ENCODE assay signal across 8 mouse cellular contexts in genomic region chr1:132121236-132121635, GRCm38 (mm10). TPM values are rescaled to one million over a fixed set of nuclear protein-coding genes. Genes with fewer than 3 reads are reported as not detected.
A peak's percentile ranks its signal among the peaks of the same experiment; 100 is the strongest.
DNase-seq lines count a peak whose midpoint lies in the region; ATAC-seq and TF ChIP-seq lines count a peak whose summit lies in the region.

No protein-coding gene starts in this region.

- no peak overlapping the region for H3K9ac ChIP-seq in forebrain, embryonic 11.5 days (ENCODE audit: low read length)

- H3K4me1 ChIP-seq in E14TG2a.4 (replicated peaks; ENCODE audit: low read depth, low read length), result peaks cover 34% of the 10 kb centered on the region
- peaks cover 14% of the 10 kb centered on the region for H3K4me1 ChIP-seq in bone marrow macrophage, adult 2 months (ENCODE audit: control insufficient read depth, insufficient read depth, low read length)
- no peaks in the 10 kb centered on the region; the same call in 1 of the 2 replicates for H3K4me1 ChIP-seq in forebrain, embryonic 11.5 days (replicated peaks; ENCODE audit: control insufficient read depth, insufficient read depth, low read length)

- TF ChIP-seq POLR2A in bone marrow macrophage, adult 2 months (IDR thresholded peaks at IDR 0.05; ENCODE audit: borderline replicate concordance, low read depth, low read length), result no peak

- peak overlapping the region; percentile 49; the same call in 1 of the 2 replicates for H3K4me3 ChIP-seq in E14TG2a.4 (replicated peaks; ENCODE audit: low read length)
- no peak overlapping the region for H3K4me3 ChIP-seq in bone marrow macrophage, adult 2 months (ENCODE audit: insufficient read depth, low read length)
- H3K4me3 ChIP-seq in forebrain, embryonic 11.5 days (ENCODE audit: low read depth, low read length), result no peak overlapping the region

- no peaks in the 10 kb centered on the region for H3K9me3 ChIP-seq in E14TG2a.4 (ENCODE audit: low read length)
- H3K9me3 ChIP-seq in forebrain, embryonic 11.5 days (ENCODE audit: control insufficient read depth, low read length), result no peaks in the 10 kb centered on the region

- 0 out of 2 replicates have a peak, but pooled peaks have one; percentile 26 for ATAC-seq in forebrain, embryonic 11.5 days (replicated peaks; ENCODE audit: low FRiP score)

- DNase-seq in forebrain, embryonic 11.5 days (ENCODE audit: low spot score), result peak; percentile 93
- peak; percentile 84 to 89 for DNase-seq in heart, postnatal 36 days
- DNase-seq in layer of hippocampus, adult 9-10 months (ENCODE audit: low spot score), result peak; percentile 80
- DNase-seq in lung, postnatal 25 days (ENCODE audit: low spot score), result peak; percentile 74
- peak; percentile 81 for DNase-seq in retina, postnatal 7 days (ENCODE audit: low read depth, low spot score)
- peak; percentile 74 for DNase-seq in urinary bladder, adult 2 months (ENCODE audit: low spot score)

- WGBS in forebrain, embryonic 11.5 days, result 27% methylated on average over 6 of the region's 6 CpGs

- H3K27me3 ChIP-seq in E14TG2a.4 (ENCODE audit: insufficient read depth, low read length), result no peaks in the 10 kb centered on the region
- no peaks in the 10 kb centered on the region for H3K27me3 ChIP-seq in forebrain, embryonic 11.5 days (ENCODE audit: control insufficient read depth, insufficient read depth, low read length)

- H3K4me2 ChIP-seq in forebrain, embryonic 11.5 days (ENCODE audit: low read depth, low read length, severe bottlenecking), result no peak overlapping the region

- no peak overlapping the region for H3K27ac ChIP-seq in bone marrow macrophage, adult 2 months (ENCODE audit: insufficient read depth, low read depth, low read length)
- no peak overlapping the region for H3K27ac ChIP-seq in forebrain, embryonic 11.5 days (ENCODE audit: low read depth, low read length)

- intact Hi-C loops in heart, postnatal 36 days (cut with DNase I), result loop anchor here (1.0 to 2.0 kb wide), 3 partner anchors 34 to 234 kb away; no protein-coding TSS in a partner anchor

- H3K36me3 ChIP-seq in E14TG2a.4 (ENCODE audit: insufficient read depth, low read length), result peaks cover 34% of the 10 kb centered on the region
- no peaks in the 10 kb centered on the region for H3K36me3 ChIP-seq in forebrain, embryonic 11.5 days (ENCODE audit: control insufficient read depth, insufficient read depth, low read length)

- peak; percentile 56 for TF ChIP-seq CTCF in E14TG2a.4 (conservative IDR thresholded peaks at IDR 0.05; ENCODE audit: low read length)
- peak; percentile 85 for TF ChIP-seq CTCF in bone marrow macrophage, adult 2 months (IDR thresholded peaks at IDR 0.05; ENCODE audit: low read depth, low read length)

RNA-seq across cellular contexts. Expression of gene Cdk18, which starts 18.2 kb away (rescaled TPM):
- polyA plus RNA-seq in bone marrow macrophage, adult 2 months (2012; ENCODE audit: insufficient read depth, insufficient read length, missing spikeins), result 56.1 and 65.3 TPM in 2 replicates
- 0.35 and 0.96 TPM in 2 replicates for polyA plus RNA-seq in forebrain, embryonic 11.5 days (2014; fragmentation: Nextera tagmentation; extraction: Ambion mirVana)
- 10 to 100 TPM; 16.5 to 17.9 TPM for total RNA-seq in heart, postnatal 36 days (2021)
- 20.5 and 26.8 TPM in 2 replicates for polyA plus RNA-seq in urinary bladder, adult 2 months (2012; rRNA removed)

RNA-seq across cellular contexts. Expression of gene Mfsd4a, which starts 53.4 kb away (rescaled TPM):
- polyA plus RNA-seq in bone marrow macrophage, adult 2 months (2012; ENCODE audit: insufficient read depth, insufficient read length, missing spikeins), result not detected in 2 replicates
- 10.5 and 13.6 TPM in 2 replicates for polyA plus RNA-seq in forebrain, embryonic 11.5 days (2014; fragmentation: Nextera tagmentation; extraction: Ambion mirVana)
- total RNA-seq in heart, postnatal 36 days (2021), result 1 to 10 TPM; 1.4 to 2.3 TPM
- 35.2 and 43.2 TPM in 2 replicates for polyA plus RNA-seq in urinary bladder, adult 2 months (2012; rRNA removed)

Comparison
In these comparisons a context has a peak if more than half of its experiments do, and no peak if none do; other contexts are left out.
1. RNA of gene Cdk18, which starts 18.2 kb away (polyA plus RNA-seq): 56.1 to 65.3 TPM in bone marrow macrophage, adult 2 months and 20.5 to 26.8 TPM in urinary bladder, adult 2 months; 0.35 to 0.96 TPM in forebrain, embryonic 11.5 days; every median in the first group is over 10 times any median in the second.
2. Peak in every context shown above with its lines, with median percentiles within 50 percentile points of each other: DNase-seq.